Mouse (Mus musculus): ENCODE results near the gene Ccl11.

Ccl11 gene

DNA sequence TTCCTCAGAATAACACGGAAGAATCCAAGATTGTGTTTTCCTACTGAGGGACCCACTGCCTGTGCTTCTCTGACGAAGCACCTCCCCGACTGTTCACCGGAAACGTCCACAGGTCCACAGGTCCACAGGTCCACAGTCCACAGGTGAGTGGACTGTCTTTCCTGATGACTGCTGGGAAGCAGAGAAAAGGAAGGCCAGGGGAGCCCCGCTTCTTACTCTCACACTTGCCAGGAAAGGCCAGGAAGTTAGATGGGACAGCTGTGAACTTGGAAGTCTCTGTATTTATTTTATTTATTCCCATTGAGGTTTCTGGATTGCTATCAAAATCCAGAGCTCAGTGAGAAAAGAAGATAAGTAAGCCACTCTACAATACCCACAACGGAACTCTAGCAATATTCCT lies 3.8 kb upstream of the Ccl11 start:
- no peak for DNase-seq (ENCODE audit: low spot score)

DNA sequence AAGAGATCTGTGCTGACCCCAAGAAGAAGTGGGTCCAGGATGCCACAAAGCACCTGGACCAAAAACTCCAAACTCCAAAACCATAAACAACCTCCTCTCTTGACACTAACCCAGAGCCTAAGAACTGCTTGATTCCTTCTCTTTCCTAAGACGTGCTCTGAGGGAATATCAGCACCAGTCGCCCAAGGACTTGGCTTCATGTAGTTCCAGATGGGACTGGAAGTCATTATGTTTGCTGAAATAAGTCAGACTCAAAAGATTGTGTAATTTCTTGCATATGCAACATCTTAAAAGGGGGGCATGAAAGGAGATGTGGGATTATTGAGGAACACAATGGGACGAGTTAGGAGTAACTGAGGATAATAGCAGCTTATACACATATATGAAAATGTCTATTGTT lies 4.6 kb downstream of the Ccl11 start:
- DNase-seq (ENCODE audit: low spot score): no peak

DNA sequence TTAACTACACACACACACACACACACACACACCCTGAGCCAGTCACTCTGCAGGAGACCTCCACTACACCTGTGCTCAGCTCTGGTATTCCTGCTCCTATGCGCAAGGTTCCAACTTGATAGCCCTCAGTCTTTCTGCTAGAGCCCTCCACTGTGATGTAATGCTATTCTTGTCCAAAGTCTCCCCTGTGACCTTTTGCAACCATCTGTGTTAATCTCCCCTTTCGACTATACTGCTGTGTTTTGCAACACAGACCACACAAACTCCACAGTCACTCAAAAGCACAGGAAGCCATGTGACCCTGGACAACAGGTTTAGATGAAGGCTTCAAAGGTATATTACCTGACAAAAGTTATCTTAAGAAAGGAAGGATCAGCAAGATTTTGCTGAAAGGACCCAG lies 5.8 kb downstream of the Ccl11 start:
- DNase-seq (ENCODE audit: low spot score): no peak

- no peak for DNase-seq (ENCODE audit: low spot score)
These were observed 9.4 kb downstream of the Ccl11 start for GRCm38 (mm10) chr11:82066953-82067571.

DNA sequence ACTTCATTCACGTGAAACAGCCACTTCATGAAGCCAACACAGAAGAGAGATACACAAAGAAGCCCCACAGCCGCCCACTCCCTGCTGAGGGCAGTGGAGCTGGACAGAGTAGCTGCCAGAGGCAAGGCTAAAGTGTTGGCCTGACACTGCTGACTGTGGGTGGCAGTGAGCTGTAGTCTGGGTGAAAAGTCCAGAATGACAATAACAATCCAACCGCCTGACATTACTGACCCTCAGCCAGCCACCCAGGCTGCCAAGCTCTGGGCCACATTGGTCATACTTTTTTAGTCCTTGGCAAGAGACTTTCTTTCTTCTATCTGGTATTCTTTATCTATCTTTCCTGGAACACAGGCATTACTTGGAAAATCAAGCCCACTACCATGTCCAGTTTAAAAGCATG lies 13.5 kb downstream of the Ccl11 start:
- DNase-seq (ENCODE audit: low spot score): no peak

- peak; percentile 15 for DNase-seq (ENCODE audit: low spot score)
These were observed 14.8 kb downstream of the Ccl11 start for GRCm38 (mm10) chr11:82072374-82072773.

GRCm38 (mm10) chr11:82072984-82073383 lies 15.4 kb downstream of the Ccl11 start:
- DNase-seq (ENCODE audit: low spot score): no peak

GRCm38 (mm10) chr11:82073686-82074085 lies 16.1 kb downstream of the Ccl11 start:
- no peak for DNase-seq (ENCODE audit: low spot score)

- no peak for DNase-seq (ENCODE audit: low spot score)
These were observed 19.4 kb downstream of the Ccl11 start for GRCm38 (mm10) chr11:82077031-82077430.

GRCm38 (mm10) chr11:82078136-82078730 lies 20.6 kb downstream of the Ccl11 start:
- DNase-seq (ENCODE audit: low spot score): no peak

GRCm38 (mm10) chr11:82080865-82081264 lies 23.2 kb downstream of the Ccl11 start:
- DNase-seq (ENCODE audit: low spot score): no peak

DNA sequence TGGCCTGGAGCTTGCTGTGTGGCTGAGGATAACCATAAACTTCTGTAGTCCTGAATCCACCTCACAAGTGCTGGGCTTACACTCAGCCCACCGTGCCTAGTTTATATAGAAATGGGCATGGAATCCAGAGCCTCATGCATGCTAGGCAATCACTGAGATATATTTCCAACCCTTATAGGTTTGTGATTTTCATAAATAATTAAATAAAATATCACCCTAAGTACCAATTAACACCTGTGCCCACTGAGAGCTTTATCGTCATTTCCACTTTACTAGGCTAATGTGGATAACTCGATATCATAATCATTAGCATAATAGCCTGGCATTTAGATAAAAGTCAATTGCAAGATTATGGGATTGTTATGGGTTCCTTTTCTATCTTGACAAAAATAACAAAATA lies 26.7 kb downstream of the Ccl11 start:
- DNase-seq (ENCODE audit: low spot score): no peak

DNA sequence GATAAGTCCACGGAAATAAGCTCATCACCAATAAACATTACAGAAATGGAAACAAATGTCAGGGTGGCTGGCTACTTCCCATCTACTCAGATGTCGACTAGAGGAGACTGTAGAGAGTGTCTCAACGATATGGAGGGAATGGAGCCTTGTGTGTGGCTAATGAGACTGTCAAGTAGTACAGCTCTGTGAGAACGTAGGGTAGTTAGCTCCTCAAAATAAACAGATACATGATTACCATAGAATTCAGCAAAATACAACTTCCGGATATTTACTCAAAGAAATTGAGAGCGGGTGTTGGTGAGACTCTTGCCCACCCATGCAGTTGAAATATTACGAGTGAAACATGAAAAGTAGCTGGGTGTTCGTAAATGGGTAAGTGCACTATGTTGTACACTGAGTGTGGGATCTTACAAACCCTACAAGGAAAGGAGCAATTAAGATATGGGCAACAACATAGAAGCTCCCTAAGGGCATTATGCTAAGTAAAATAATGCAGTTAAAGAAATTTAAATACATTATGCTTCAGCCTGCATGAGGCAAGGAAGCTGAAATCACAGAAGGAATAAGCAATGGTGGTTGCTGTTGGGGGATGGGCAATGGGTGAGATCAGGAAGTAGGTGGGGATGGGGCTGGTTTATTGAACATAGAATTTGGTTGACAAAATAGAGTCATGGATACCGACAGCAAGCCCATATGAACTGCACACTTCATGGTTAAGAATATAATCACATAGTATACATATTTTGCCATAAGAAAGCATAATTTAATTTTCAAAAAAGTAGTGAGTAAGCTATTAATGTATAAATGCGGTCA lies 42.1 kb downstream of the Ccl11 start:
- DNase-seq (ENCODE audit: low spot score): no peak

DNA sequence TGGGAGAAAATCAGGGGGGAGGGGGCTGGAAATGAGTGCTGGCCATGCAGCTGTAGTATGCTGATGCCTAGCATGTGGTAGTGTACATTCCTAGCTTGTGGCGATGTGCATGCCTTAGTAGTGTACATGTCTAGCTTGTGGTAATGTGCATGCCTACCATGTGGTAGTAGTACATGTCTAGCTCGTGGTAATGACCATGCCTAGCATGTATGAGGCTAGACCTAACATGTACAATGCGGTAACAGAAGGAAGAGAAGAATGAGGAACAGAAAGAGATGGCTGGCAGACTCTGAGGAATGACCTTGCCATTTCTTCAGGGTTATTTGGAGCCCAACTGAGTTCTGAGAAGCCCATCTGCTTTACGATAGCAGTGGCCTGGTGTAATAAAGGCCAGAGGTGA lies 43.5 kb downstream of the Ccl11 start:
- DNase-seq (ENCODE audit: low spot score): no peak

DNA sequence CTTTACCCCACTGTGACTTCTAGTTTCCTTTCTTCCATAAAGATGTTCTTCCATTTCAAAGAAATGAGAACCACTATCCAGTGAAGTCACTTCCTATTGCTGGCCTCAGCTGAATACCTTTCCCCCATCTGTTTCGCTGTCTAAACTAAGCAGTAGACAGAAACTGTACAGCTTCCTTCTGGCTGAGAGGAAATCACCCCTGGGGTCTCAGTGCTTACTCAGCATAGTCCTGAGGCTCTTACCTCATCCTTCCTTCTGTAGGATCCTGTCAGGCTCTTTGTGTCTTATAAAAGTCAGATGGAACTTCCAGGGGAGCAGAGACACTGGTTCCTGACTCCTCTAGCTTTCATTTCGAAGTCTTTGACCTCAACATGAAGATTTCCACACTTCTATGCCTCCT lies 43.9 kb downstream of the Ccl11 start, which contains the start of gene Ccl12:
Ccl12 (plus strand) TSS at position 317 of the 400 bp plus-strand sequence.
- no peak for DNase-seq (ENCODE audit: low spot score)

DNA sequence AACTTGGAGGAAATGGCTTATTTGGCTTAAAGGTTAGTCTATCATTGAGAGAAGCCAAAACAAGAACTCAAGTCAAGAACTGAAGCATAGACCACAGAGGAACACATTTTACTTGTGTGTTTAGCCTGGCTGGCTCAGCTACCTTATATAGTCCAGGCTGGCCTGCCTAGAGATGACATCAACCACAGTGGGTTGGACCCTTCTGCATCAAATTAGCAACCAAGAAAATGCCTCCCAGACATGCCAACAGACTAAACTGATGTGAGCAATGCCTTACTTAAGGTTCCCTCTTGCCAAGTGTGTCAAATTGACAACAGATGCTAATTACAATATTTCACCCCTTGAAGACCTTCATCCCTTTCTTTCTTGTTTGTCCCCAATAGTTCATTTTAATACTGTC lies 52.0 kb downstream of the Ccl11 start:
- no peak for DNase-seq (ENCODE audit: low spot score)

DNA sequence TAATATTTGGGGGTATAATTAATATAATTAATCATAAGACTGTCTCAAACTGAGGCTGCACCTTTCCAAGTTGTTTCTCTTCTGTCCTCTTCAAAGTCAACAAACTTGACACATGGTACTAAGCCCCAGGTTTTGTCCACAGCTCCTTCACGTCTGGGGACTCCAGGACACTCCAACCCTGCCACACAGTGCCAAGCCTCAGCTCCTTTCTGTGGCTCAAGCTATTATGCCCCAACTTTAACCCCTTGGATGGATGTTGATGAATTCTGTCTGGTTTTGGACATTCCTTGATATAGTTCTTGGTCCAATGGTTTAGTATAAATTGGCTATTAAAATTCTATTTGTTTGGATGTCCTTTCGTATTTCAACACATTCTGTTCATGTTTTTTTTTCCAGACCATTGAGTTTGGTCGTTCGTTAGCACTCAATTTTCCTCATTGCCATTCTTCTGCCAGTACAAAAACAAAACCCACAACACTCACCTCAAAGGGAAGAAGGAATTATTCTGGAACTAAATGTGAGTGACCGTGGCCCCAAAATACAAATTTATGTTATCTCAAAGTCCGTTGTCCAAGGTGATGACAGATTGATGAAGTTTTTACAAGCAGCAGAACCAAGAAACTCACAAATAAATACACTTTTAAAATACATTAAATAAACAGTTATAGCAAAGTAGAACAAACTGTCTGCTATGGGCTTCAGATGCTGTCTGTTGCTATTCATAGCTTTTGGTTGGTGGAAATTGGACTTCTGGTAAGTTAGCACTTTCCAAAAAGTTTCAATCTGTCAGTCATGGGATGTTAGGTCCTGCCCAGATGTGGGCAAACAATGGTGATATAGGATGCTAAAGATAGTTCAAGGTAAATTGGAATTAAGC lies 53.0 kb downstream of the Ccl11 start:
- no peak for DNase-seq (ENCODE audit: low spot score)

Data from layer of hippocampus, adult 11-12 months (tissue).